Mouse (Mus musculus) spleen, postnatal 4 days (tissue): ENCODE results near the gene Ppp1r35.

Experiments used
- DNase-seq, 2 experiments: peaks; one replicate each; pipeline ENCODE4 v3.0.0; 2022; ENCODE audit warnings: low spot score in 2 of 2

Ppp1r35 gene

DNA sequence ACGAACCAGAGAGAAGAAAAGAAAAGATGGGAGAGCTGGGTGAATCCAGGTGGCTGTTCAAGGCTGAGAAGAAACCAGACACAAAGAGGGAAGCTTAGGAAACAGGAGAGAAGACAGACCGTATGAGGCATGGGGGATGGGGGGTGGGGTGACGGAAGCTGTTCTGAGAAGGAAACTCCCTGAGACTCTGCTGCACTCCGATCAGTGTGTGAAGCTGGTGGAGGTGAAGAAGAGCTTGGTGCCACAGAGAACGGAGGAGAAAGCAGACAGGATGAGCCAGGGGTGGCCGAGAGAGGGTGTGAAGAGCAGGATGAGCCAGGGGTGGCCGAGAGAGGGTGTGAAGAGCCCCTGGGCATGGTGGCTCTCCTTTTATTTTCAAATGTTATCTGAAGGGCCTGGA is 47.8 kb downstream of the Ppp1r35 start:
- peak in 1 of 2 experiments; percentile 51 for DNase-seq

DNA sequence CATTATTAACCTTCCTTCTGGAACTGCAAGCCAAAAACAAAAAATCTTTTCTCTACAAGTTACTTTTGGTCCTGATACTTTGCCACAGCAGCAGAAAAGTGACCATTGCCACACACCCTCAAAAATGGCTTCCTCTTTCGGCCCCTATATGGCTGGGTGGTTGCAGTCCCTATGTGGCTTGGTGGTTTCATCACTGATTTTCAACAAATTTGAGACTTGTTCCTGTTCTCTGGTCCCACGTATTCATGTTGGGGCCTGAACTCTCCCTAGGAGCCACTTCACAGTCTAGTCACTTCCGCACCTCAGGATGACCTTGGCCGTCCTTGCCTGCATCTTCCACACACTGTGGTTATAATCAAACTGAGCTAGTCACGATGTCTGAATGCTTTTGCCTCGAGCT is 50.0 kb downstream of the Ppp1r35 start:
- DNase-seq, result peak in 1 of 2 experiments; percentile 56
